Mouse (Mus musculus): ENCODE results near the gene Chpf2. TPM values are rescaled to one million over a fixed set of nuclear protein-coding genes. Genes with fewer than 3 reads are reported as not detected.

Chpf2 gene
- polyA plus RNA-seq, 1 experiment: not detected

- peaks cover 44% of the 10 kb centered on the region for H3K4me1 ChIP-seq (ENCODE audit: control insufficient read depth, insufficient read depth, low read length)
- WGBS: 84% methylated on average over 20 of the region's 20 CpGs
- no peak overlapping the region for H3K4me3 ChIP-seq (ENCODE audit: insufficient read depth, low read depth, low read length)
- no peak overlapping the region for H3K27ac ChIP-seq (ENCODE audit: insufficient read depth, low read depth, low read length)
- TF ChIP-seq POLR2A (IDR thresholded peaks at IDR 0.05; ENCODE audit: insufficient read depth, low read depth, low read length) (no peak), CTCF (IDR thresholded peaks at IDR 0.05; ENCODE audit: insufficient read depth, low read depth, low read length) (no peak)
Measured at GRCm38 (mm10) chr5:24589511-24590500, 3.3 kb downstream of the Chpf2 start.

- no peak overlapping the region for H3K27ac ChIP-seq (ENCODE audit: insufficient read depth, low read depth, low read length)
- H3K4me3 ChIP-seq (ENCODE audit: insufficient read depth, low read depth, low read length): no peak overlapping the region
- WGBS: 40% methylated on average over 23 of the region's 23 CpGs
- no peak for TF ChIP-seq CTCF (IDR thresholded peaks at IDR 0.05; ENCODE audit: insufficient read depth, low read depth, low read length)
- TF ChIP-seq POLR2A (IDR thresholded peaks at IDR 0.05; ENCODE audit: insufficient read depth, low read depth, low read length): no peak
- peaks cover 58% of the 10 kb centered on the region for H3K4me1 ChIP-seq (ENCODE audit: control insufficient read depth, insufficient read depth, low read length)
Measured at GRCm38 (mm10) chr5:24591268-24591721, 4.8 kb downstream of the Chpf2 start.

GRCm38 (mm10) chr5:24591796-24592470 is 5.4 kb downstream of the Chpf2 start:
- H3K4me1 ChIP-seq (ENCODE audit: control insufficient read depth, insufficient read depth, low read length): peaks cover 65% of the 10 kb centered on the region
- no peak for TF ChIP-seq POLR2A (IDR thresholded peaks at IDR 0.05; ENCODE audit: insufficient read depth, low read depth, low read length)
- no peak for TF ChIP-seq CTCF (IDR thresholded peaks at IDR 0.05; ENCODE audit: insufficient read depth, low read depth, low read length)
- WGBS: 64% methylated on average over 24 of the region's 24 CpGs
- H3K4me3 ChIP-seq (ENCODE audit: insufficient read depth, low read depth, low read length): no peak overlapping the region
- no peak overlapping the region for H3K27ac ChIP-seq (ENCODE audit: insufficient read depth, low read depth, low read length)

- 76% methylated on average over 21 of the region's 21 CpGs for WGBS
- TF ChIP-seq CTCF (IDR thresholded peaks at IDR 0.05; ENCODE audit: insufficient read depth, low read depth, low read length) (no peak), POLR2A (IDR thresholded peaks at IDR 0.05; ENCODE audit: insufficient read depth, low read depth, low read length) (no peak)
- H3K4me3 ChIP-seq (ENCODE audit: insufficient read depth, low read depth, low read length): no peak overlapping the region
- no peak overlapping the region for H3K27ac ChIP-seq (ENCODE audit: insufficient read depth, low read depth, low read length)
- H3K4me1 ChIP-seq (ENCODE audit: control insufficient read depth, insufficient read depth, low read length): peaks cover 65% of the 10 kb centered on the region
Measured at GRCm38 (mm10) chr5:24592471-24593160, 6.1 kb downstream of the Chpf2 start.

- Histone ChIP-seq H3K4me1 (ENCODE audit: control insufficient read depth, insufficient read depth, low read length) (peaks cover 64% of the 10 kb centered on the region), H3K4me3 (ENCODE audit: insufficient read depth, low read depth, low read length) (no peak overlapping the region), H3K27ac (ENCODE audit: insufficient read depth, low read depth, low read length) (no peak overlapping the region)
- 78% methylated on average over 10 of the region's 10 CpGs for WGBS
- TF ChIP-seq CTCF (IDR thresholded peaks at IDR 0.05; ENCODE audit: insufficient read depth, low read depth, low read length) (no peak), POLR2A (IDR thresholded peaks at IDR 0.05; ENCODE audit: insufficient read depth, low read depth, low read length) (no peak)
Measured at GRCm38 (mm10) chr5:24593230-24593629, 6.7 kb downstream of the Chpf2 start.

- Histone ChIP-seq H3K4me1 (ENCODE audit: control insufficient read depth, insufficient read depth, low read length) (peaks cover 66% of the 10 kb centered on the region), H3K4me3 (ENCODE audit: insufficient read depth, low read depth, low read length) (no peak overlapping the region), H3K27ac (ENCODE audit: insufficient read depth, low read depth, low read length) (no peak overlapping the region)
- no peak for TF ChIP-seq POLR2A (IDR thresholded peaks at IDR 0.05; ENCODE audit: insufficient read depth, low read depth, low read length)
- TF ChIP-seq CTCF (IDR thresholded peaks at IDR 0.05; ENCODE audit: insufficient read depth, low read depth, low read length): no peak
- 64% methylated on average over 10 of the region's 10 CpGs for WGBS
Measured at GRCm38 (mm10) chr5:24593928-24594327, 7.4 kb downstream of the Chpf2 start.

GRCm38 (mm10) chr5:24594346-24594745 is 7.8 kb downstream of the Chpf2 start:
- WGBS: 91% methylated on average over 5 of the region's 5 CpGs
- Histone ChIP-seq H3K4me1 (ENCODE audit: control insufficient read depth, insufficient read depth, low read length) (peaks cover 66% of the 10 kb centered on the region), H3K4me3 (ENCODE audit: insufficient read depth, low read depth, low read length) (no peak overlapping the region), H3K27ac (ENCODE audit: insufficient read depth, low read depth, low read length) (no peak overlapping the region)
- TF ChIP-seq CTCF (IDR thresholded peaks at IDR 0.05; ENCODE audit: insufficient read depth, low read depth, low read length) (no peak), POLR2A (IDR thresholded peaks at IDR 0.05; ENCODE audit: insufficient read depth, low read depth, low read length) (no peak)

- Histone ChIP-seq H3K27ac (ENCODE audit: insufficient read depth, low read depth, low read length) (no peak overlapping the region), H3K4me3 (ENCODE audit: insufficient read depth, low read depth, low read length) (no peak overlapping the region), H3K4me1 (ENCODE audit: control insufficient read depth, insufficient read depth, low read length) (peaks cover 64% of the 10 kb centered on the region)
- 84% methylated on average over 5 of the region's 5 CpGs for WGBS
- TF ChIP-seq POLR2A (IDR thresholded peaks at IDR 0.05; ENCODE audit: insufficient read depth, low read depth, low read length) (no peak), CTCF (IDR thresholded peaks at IDR 0.05; ENCODE audit: insufficient read depth, low read depth, low read length) (no peak)
Measured at GRCm38 (mm10) chr5:24595261-24595660, 8.7 kb downstream of the Chpf2 start.

All from olfactory bulb, adult 2 months (tissue).